Mouse (Mus musculus) testis, adult 2 months (tissue): ENCODE results near the gene Ccdc163. TPM values are rescaled to one million over a fixed set of nuclear protein-coding genes. Genes with fewer than 3 reads are reported as not detected.

Experiments used
- H3K27ac ChIP-seq: fragments of 200-500 bp; 2 replicates; pipeline ENCODE4 v1.5.1; 2012; ENCODE audit warnings: low read depth, low read length; ENCODE audit not compliant: control insufficient read depth, insufficient read depth
- H3K27me3 ChIP-seq: fragments of 200-500 bp; 2 replicates; pipeline ENCODE4 v1.6.1; 2012; ENCODE audit warnings: mild to moderate bottlenecking, low read length, moderate library complexity; ENCODE audit not compliant: control insufficient read depth, insufficient read depth
- H3K36me3 ChIP-seq: fragments of 200-500 bp; 2 replicates; pipeline ENCODE4 v1.6.1; 2012; ENCODE audit warnings: mild to moderate bottlenecking, low read length; ENCODE audit not compliant: control insufficient read depth, insufficient read depth
- H3K4me1 ChIP-seq: fragments of 200-500 bp; 2 replicates; pipeline ENCODE4 v1.6.1; 2012; ENCODE audit warnings: low read length; ENCODE audit not compliant: control insufficient read depth, insufficient read depth
- H3K4me3 ChIP-seq: fragments of 200-500 bp; 2 replicates; pipeline ENCODE4 v1.5.1; 2012; ENCODE audit warnings: low read depth, mild to moderate bottlenecking, low read length, moderate library complexity, mixed read lengths; ENCODE audit not compliant: control insufficient read depth
- CTCF ChIP-seq: fragments of 200-500 bp; IDR thresholded peaks from 2 replicates; pipeline ENCODE4 v1.5.1; 2012; ENCODE audit warnings: low read depth, mild to moderate bottlenecking, inconsistent platforms, low read length, moderate library complexity; ENCODE audit not compliant: control insufficient read depth, insufficient read depth, insufficient replicate concordance
- POLR2A ChIP-seq: fragments of 200-500 bp; IDR thresholded peaks from 2 replicates; pipeline ENCODE4 v1.6.1; 2012; ENCODE audit warnings: low read depth, mild to moderate bottlenecking, inconsistent platforms, low read length, moderate library complexity; ENCODE audit not compliant: control insufficient read depth
- polyA plus RNA-seq: library from polyadenylated mRNA; depleted of rRNA; stranded (reverse); fragments of >200 nt; gene quantifications from 2 replicates; pipeline ENCODE4 v1.2.3, GENCODE M21; 2012

The Ccdc163 gene
- polyA plus RNA-seq, 1 experiment, result 214 TPM

DNA sequence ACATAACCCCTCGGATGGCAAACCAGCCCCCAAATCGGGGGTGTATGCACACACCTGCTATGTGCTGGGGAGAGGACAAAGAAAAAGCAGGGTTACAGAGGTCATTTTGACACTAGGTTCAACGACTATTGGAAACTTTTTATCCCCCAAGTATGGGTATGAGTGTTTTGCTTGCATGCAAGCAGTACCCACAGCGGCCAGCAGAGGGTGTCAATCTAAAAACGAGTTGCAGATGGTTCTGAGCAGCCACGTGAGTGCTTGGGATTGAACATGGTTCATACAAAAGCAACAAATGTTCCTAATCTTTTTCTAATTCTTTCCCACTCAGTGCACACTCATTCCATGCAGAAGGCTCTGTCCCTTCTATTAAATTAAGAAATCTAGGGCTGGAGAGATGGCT lies 4.5 kb upstream of the Ccdc163 start:
- TF ChIP-seq POLR2A (no peak), CTCF (peak; percentile 73)
- peak overlapping the region; percentile 38; the same call in 1 of the 2 replicates for H3K4me3 ChIP-seq
- no peaks in the 10 kb centered on the region for H3K27me3 ChIP-seq
- H3K4me1 ChIP-seq, result no peaks in the 10 kb centered on the region
- no peaks in the 10 kb centered on the region; the same call in 1 of the 2 replicates for H3K36me3 ChIP-seq
- 0 out of 2 replicates have a peak overlapping the region, but pooled peaks have one; percentile 6 for H3K27ac ChIP-seq

DNA sequence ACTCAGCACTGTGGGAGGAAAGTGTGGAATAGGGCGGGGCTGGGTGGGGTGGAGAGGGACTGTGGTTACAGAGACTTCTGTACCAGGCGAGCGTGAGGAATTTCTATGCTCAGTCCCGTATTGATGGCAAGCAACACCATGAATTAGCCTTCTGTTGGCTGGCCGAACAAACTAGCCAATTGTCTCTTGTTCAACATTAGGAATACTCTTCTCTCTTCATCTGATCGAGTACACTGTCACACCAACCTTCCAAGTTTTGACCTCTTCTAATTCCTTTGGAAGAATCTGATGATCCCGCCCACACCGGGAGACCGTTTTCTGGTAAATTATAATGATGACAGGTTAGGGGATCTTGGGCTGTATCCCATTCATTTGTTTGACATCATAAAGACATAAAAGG lies 643 bp upstream of the Ccdc163 start:
- peak overlapping the region; percentile 100 for H3K4me3 ChIP-seq
- H3K27ac ChIP-seq, result peak overlapping the region; percentile 99
- TF ChIP-seq POLR2A (no peak), CTCF (no peak)
- H3K4me1 ChIP-seq, result no peaks in the 10 kb centered on the region
- peaks cover 1% of the 10 kb centered on the region for H3K36me3 ChIP-seq
- no peaks in the 10 kb centered on the region for H3K27me3 ChIP-seq

DNA sequence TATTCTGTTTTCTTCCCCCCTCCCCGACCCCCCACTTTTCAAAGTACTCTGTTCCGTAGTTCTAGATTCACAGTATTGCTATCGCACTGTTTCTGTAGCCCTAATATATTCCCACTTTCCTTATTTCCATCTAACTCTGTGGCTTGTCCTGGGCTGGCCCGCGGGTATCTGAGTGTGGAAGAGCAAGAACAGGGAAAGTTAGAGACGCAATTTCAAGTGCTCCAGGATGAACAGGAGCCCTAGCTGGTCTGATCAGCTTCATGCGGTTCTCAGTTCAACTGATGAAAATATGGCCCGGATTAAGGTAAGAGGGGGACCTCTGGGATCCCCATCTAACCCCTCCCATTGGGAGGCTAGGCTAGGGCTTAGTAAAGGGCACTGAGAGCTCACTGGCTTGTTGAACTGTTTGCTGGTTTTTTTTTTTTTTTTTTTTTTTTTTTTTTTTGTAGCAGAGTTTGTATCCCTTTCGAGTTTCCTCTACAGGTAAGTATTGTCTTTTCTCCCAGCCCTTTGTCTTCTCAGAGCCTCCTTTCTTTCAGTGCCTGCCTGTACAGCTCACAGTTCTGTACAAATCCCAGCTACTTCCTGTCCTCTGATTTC lies 582 bp downstream of the Ccdc163 start:
- Histone ChIP-seq H3K4me1 (no peaks in the 10 kb centered on the region), H3K27ac (peak overlapping the region; percentile 99), H3K36me3 (peaks cover 1% of the 10 kb centered on the region), H3K27me3 (no peaks in the 10 kb centered on the region), H3K4me3 (peak overlapping the region; percentile 100)
- no peak for TF ChIP-seq CTCF
- TF ChIP-seq POLR2A, result no peak

DNA sequence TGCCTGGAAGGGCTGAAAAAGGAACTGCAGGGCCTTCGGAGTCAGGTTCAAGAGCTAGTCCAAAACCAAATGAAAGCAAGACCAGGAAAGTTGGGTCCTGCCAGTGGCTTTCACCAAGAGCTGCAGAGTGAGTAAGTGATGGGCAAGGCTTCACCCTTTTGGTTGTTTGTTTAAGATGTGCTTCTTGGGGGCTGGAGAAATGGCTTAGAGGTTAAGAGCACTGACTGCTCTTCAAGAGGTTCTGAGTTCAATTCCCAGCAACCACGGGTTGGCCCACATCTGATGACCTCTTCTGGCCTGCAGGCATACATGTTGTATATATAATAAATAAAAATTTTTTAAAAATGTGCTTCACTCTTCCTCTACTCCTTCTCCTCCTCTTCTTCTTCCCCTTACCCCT lies 1.8 kb downstream of the Ccdc163 start:
- Histone ChIP-seq H3K36me3 (peaks cover 1% of the 10 kb centered on the region), H3K4me1 (no peaks in the 10 kb centered on the region), H3K4me3 (peak overlapping the region; percentile 90), H3K27me3 (no peaks in the 10 kb centered on the region), H3K27ac (no peak overlapping the region)
- TF ChIP-seq CTCF (no peak), POLR2A (no peak)

DNA sequence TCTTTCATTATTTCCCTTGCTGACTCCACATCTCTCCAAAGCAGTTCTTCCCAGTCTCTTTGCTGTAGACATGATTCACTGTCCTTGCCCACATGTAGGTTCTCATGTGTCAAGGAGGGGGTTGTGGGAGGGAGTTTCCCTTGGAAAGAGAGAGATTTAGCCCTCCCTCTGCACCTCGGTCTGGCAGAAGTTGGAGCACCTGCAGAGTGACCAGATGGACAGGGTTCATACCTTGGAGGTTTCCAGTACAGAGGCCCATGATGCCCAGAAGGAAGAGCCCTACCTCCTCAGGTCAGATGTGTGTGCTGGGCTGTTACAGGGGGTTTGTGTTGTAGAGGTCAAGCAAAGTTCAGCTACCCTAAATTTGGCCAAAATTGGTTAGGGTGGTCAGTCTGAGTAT lies 4.2 kb downstream of the Ccdc163 start:
- no peak overlapping the region for H3K4me3 ChIP-seq
- H3K36me3 ChIP-seq, result peaks cover 1% of the 10 kb centered on the region; the same call in 1 of the 2 replicates
- H3K4me1 ChIP-seq, result no peaks in the 10 kb centered on the region
- no peak overlapping the region for H3K27ac ChIP-seq
- H3K27me3 ChIP-seq, result no peaks in the 10 kb centered on the region
- TF ChIP-seq POLR2A (no peak), CTCF (no peak)

DNA sequence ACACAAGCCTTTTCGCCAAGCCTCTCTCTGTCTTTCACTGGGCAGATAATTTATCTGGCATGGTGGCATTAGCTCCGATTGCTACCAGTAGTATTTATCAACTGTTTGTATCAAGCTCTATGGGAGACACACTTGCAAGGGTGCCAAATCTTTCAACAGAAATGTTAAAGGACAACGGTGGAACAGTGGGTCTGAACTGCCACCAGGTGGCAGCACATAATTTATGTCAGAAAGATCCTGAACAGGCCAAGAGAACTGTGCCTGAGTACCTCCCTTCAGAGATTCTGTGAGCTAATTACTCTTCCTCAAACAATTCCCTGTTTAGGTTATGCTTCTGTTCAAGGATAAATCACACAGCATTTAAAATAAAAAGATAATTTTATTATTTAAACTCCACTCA lies 11.1 kb downstream of the Ccdc163 start:
- 0 out of 2 replicates have a peak, but pooled peaks cover 2% of the 10 kb centered on the region for H3K4me1 ChIP-seq
- H3K27ac ChIP-seq, result no peak overlapping the region
- no peak for TF ChIP-seq CTCF
- no peak for TF ChIP-seq POLR2A
- H3K36me3 ChIP-seq, result no peaks in the 10 kb centered on the region; the same call in 1 of the 2 replicates
- peak overlapping the region; percentile 31; the same call in 1 of the 2 replicates for H3K4me3 ChIP-seq
- no peaks in the 10 kb centered on the region for H3K27me3 ChIP-seq

DNA sequence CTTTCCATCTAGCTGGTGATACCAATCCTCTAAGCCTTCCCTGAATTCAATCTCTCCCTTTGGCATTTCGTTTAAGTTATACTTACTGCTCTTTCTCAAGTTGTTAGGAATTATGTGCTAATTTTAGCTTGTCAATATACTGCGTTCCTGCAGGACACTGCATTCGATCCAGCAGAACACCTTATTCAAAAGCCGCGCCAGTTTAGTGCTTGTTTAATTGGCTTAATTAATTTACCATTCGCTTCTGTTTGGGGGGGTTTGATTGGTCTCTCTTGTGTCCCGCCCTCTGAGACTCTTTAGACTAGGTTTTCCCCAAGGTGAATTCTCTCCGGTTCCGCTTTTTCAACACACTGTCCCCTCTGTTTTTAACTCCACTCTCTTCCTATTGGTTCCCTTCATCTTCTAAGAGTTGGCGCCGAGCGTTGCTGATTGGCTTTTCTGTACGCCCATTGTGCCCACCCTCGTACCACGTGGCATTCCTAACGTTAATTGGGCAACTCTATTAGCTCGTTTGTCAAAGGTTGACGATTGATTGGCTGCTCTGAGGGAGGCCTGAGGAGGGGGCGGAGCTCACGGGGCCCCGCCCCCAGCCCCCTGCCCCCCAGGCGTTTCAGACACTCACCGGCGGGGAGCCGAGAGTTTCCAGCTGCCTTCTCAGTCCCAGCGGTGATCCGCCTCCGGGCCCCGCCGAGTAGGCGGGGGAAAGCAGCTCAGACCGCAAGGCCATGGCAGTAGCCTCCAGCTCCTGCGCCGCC lies 12.2 kb downstream of the Ccdc163 start, which contains the start of gene Tesk2:
TSS of gene Tesk2 (plus strand) at position 606 of the 755 bp plus-strand sequence.
- Histone ChIP-seq H3K4me3 (peak within 1 kb of the TSS; percentile 86), H3K27me3 (no peaks in the 10 kb centered on the region), H3K36me3 (no peaks in the 10 kb centered on the region; the same call in 1 of the 2 replicates), H3K4me1 (0 out of 2 replicates have a peak, but pooled peaks cover 2% of the 10 kb centered on the region), H3K27ac (peak within 1 kb of the TSS; percentile 85)
- TF ChIP-seq CTCF, result no peak
- TF ChIP-seq POLR2A, result 0 out of 2 replicates have a peak, but pooled peaks have one; percentile 7
